Mouse (Mus musculus): Measurements from ENCODE around the gene Hist1h2aa.

DNA sequence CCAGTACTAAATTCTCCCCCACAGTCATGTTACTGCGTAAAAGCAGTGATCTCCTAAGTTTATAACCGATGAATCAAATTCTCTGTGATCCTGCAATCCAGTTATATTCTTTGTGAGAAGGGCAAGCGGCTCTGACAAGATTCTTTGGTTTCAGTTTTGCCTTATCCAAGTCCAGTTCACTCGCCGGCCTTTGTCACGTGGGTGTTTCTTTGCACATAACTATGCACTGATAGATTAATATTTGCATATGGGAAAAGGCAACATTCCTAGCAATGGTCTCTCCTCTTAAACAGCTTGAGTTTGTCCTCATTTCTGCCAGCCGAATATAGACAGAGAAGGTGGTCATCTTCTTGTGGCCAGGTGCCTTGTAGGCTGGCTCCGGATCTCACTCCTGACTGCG lies 3.8 kb upstream of the Hist1h2aa start:
- TF ChIP-seq POLR2A (IDR thresholded peaks at IDR 0.05; ENCODE audit: insufficient read length, low read depth) (no peak), CEBPB (IDR thresholded peaks at IDR 0.05; ENCODE audit: insufficient read depth, poor library complexity, severe bottlenecking) (no peak), TCF12 (IDR thresholded peaks at IDR 0.05; ENCODE audit: insufficient read depth, poor library complexity, severe bottlenecking) (no peak), SRF (IDR thresholded peaks at IDR 0.05; ENCODE audit: control insufficient read depth, insufficient read length, low read depth) (no peak), USF1 (IDR thresholded peaks at IDR 0.05; ENCODE audit: low read depth) (no peak), POLR2AphosphoS2 (IDR thresholded peaks at IDR 0.05; ENCODE audit: insufficient read length, low read depth) (no peak), E2F4 (IDR thresholded peaks at IDR 0.05; ENCODE audit: insufficient read depth) (no peak)
